Mouse (Mus musculus): ENCODE data around the gene Arr3. TPM values are rescaled to one million over a fixed set of nuclear protein-coding genes. Genes with fewer than 3 reads are reported as not detected.

Gene Arr3
- not detected in 2 replicates for polyA plus RNA-seq (2011; ENCODE audit: insufficient read length, low read depth, missing spikeins)

DNA sequence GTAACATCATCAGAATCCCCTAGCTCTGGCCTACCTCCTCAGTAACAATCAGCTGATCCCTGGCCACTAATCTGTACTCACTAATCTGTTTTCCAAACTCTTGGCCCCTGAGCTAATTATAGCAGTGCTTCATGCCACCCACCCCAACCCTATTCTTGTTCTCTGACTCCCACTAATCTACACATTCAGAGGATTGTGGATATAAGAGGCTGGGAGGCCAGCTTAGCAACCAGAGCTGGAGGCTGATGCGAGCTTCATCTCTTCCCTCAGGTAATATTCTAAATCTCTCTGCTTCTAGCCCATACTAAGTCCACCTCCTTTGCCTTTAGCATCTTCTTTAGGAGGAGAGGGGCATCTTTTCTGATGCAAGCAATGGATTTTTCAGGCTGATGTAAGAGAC, at the start of gene Arr3:
Gene Arr3 (plus strand): TSS at position 184 of the 400 bp plus-strand sequence.
- no peak within 1 kb of the TSS for H3K4me3 ChIP-seq (ENCODE audit: insufficient read depth, low read length)
- H3K27ac ChIP-seq (ENCODE audit: insufficient read depth, low read length) = no peak within 1 kb of the TSS
- H3K4me1 ChIP-seq (ENCODE audit: control insufficient read depth, insufficient read depth, low read length) = no peaks in the 10 kb centered on the region
- no peak for TF ChIP-seq CTCF (IDR thresholded peaks at IDR 0.05; ENCODE audit: borderline replicate concordance, insufficient read depth, low read length)
- no peak for TF ChIP-seq POLR2A (IDR thresholded peaks at IDR 0.05; ENCODE audit: low read depth, low read length)

DNA sequence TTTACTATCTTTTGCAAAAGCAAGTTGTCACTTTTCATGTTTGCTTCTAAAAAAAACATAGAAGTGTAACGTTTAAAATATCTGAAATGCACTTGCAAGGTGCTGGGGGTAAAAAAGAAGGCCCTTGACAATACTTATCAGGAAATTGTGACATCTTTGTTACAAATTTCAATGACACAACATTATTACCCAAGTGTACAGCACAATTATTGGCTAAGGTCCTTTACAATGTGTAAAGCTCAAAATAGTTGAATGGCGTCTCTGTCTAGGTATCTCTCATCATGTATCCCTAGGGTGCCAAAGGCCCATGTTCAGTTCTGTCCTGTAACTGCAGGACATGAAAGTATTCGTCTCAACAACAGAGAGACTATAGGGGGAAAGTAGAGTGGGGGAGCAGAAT, 49.3 kb upstream of the Arr3 start:
- no peak for TF ChIP-seq CTCF (IDR thresholded peaks at IDR 0.05; ENCODE audit: borderline replicate concordance, insufficient read depth, low read length)
- TF ChIP-seq POLR2A (IDR thresholded peaks at IDR 0.05; ENCODE audit: low read depth, low read length) = no peak
- no peak overlapping the region for H3K27ac ChIP-seq (ENCODE audit: insufficient read depth, low read length)
- H3K4me1 ChIP-seq (ENCODE audit: control insufficient read depth, insufficient read depth, low read length) = no peaks in the 10 kb centered on the region

GRCm38 (mm10) chrX:100565696-100566095, 39.6 kb upstream of the Arr3 start:
- TF ChIP-seq POLR2A (IDR thresholded peaks at IDR 0.05; ENCODE audit: low read depth, low read length) = no peak
- Histone ChIP-seq H3K27ac (ENCODE audit: insufficient read depth, low read length) (no peak overlapping the region), H3K4me3 (ENCODE audit: insufficient read depth, low read length) (no peak overlapping the region), H3K4me1 (ENCODE audit: control insufficient read depth, insufficient read depth, low read length) (no peaks in the 10 kb centered on the region)

More for the DNA sequence above, 49.3 kb upstream of the Arr3 start:
- no peak overlapping the region for H3K4me3 ChIP-seq (ENCODE audit: insufficient read depth, low read length)

DNA sequence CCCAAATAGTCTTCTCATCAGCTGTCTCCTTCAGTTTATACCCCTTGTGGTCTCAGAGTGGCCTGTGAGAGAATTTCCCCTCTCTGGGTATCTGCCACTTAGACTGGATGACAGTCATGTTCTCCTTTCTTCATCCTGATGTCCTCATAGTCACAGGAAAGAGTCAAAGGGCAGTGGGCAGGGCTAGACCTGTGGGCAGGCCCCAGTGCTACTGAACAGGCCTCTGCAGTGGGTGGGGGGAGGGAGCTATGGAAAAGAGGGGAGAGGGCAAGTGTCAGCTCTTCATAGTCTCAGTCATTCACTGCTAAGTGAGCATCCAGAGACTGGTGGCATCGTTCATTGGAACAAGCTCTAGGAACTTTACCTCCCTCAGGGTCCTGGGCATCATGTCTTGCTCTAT, 33.3 kb upstream of the Arr3 start, which contains the start of gene Awat1:
Gene Awat1 (plus strand): TSS at position 301 of the 400 bp plus-strand sequence.
- H3K27ac ChIP-seq (ENCODE audit: insufficient read depth, low read length) = no peak within 1 kb of the TSS
- no peaks in the 10 kb centered on the region for H3K4me1 ChIP-seq (ENCODE audit: control insufficient read depth, insufficient read depth, low read length)
- no peak within 1 kb of the TSS for H3K4me3 ChIP-seq (ENCODE audit: insufficient read depth, low read length)
- TF ChIP-seq CTCF (IDR thresholded peaks at IDR 0.05; ENCODE audit: borderline replicate concordance, insufficient read depth, low read length) (no peak), POLR2A (IDR thresholded peaks at IDR 0.05; ENCODE audit: low read depth, low read length) (no peak)

- TF ChIP-seq POLR2A (IDR thresholded peaks at IDR 0.05; ENCODE audit: low read depth, low read length) (no peak), CTCF (IDR thresholded peaks at IDR 0.05; ENCODE audit: borderline replicate concordance, insufficient read depth, low read length) (no peak)
- no peaks in the 10 kb centered on the region for H3K4me1 ChIP-seq (ENCODE audit: control insufficient read depth, insufficient read depth, low read length)
- no peak within 1 kb of the TSS for H3K27ac ChIP-seq (ENCODE audit: insufficient read depth, low read length)
- H3K4me3 ChIP-seq (ENCODE audit: insufficient read depth, low read length) = no peak within 1 kb of the TSS
Measured at GRCm38 (mm10) chrX:100594791-100595190, 10.5 kb upstream of the Arr3 start, which contains the start of gene P2ry4. Gene P2ry4 (minus strand): TSS chrX:100594869.

- Histone ChIP-seq H3K27ac (ENCODE audit: insufficient read depth, low read length) (no peak overlapping the region), H3K4me3 (ENCODE audit: insufficient read depth, low read length) (no peak overlapping the region), H3K4me1 (ENCODE audit: control insufficient read depth, insufficient read depth, low read length) (no peaks in the 10 kb centered on the region)
- TF ChIP-seq POLR2A (IDR thresholded peaks at IDR 0.05; ENCODE audit: low read depth, low read length) = no peak
- TF ChIP-seq CTCF (IDR thresholded peaks at IDR 0.05; ENCODE audit: borderline replicate concordance, insufficient read depth, low read length) = peak; percentile 31; the same call in 1 of the 2 replicates
Measured at GRCm38 (mm10) chrX:100597439-100597838, 7.9 kb upstream of the Arr3 start.

GRCm38 (mm10) chrX:100599755-100600154, 5.5 kb upstream of the Arr3 start:
- Histone ChIP-seq H3K4me3 (ENCODE audit: insufficient read depth, low read length) (no peak overlapping the region), H3K4me1 (ENCODE audit: control insufficient read depth, insufficient read depth, low read length) (no peaks in the 10 kb centered on the region), H3K27ac (ENCODE audit: insufficient read depth, low read length) (no peak overlapping the region)
- TF ChIP-seq POLR2A (IDR thresholded peaks at IDR 0.05; ENCODE audit: low read depth, low read length) (no peak), CTCF (IDR thresholded peaks at IDR 0.05; ENCODE audit: borderline replicate concordance, insufficient read depth, low read length) (no peak)

GRCm38 (mm10) chrX:100618488-100618887, 13.2 kb downstream of the Arr3 start:
- Histone ChIP-seq H3K4me3 (ENCODE audit: insufficient read depth, low read length) (no peak overlapping the region), H3K4me1 (ENCODE audit: control insufficient read depth, insufficient read depth, low read length) (no peaks in the 10 kb centered on the region), H3K27ac (ENCODE audit: insufficient read depth, low read length) (no peak overlapping the region)
- TF ChIP-seq POLR2A (IDR thresholded peaks at IDR 0.05; ENCODE audit: low read depth, low read length) = no peak
- TF ChIP-seq CTCF (IDR thresholded peaks at IDR 0.05; ENCODE audit: borderline replicate concordance, insufficient read depth, low read length) = no peak

DNA sequence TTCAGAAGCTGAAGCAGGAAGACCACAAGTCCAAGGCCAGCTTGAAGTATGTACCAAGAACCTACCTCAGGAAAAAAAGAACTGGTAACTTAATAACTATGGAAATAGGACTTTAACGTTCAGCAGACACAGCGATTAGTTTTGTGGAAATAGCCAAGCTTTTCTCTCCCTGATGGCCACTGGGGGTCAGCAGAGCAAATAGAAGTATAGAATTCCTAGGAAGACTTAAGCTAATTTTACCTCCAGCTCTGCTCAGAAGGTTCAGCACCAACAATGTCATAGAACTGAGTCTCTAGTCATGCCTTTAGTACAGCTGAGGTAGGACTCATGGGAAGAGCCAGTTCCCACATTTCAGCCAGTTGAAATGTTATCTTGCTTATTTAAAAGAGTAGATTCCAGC, 16.1 kb downstream of the Arr3 start:
- Histone ChIP-seq H3K4me1 (ENCODE audit: control insufficient read depth, insufficient read depth, low read length) (no peaks in the 10 kb centered on the region), H3K4me3 (ENCODE audit: insufficient read depth, low read length) (no peak overlapping the region), H3K27ac (ENCODE audit: insufficient read depth, low read length) (no peak overlapping the region)
- TF ChIP-seq POLR2A (IDR thresholded peaks at IDR 0.05; ENCODE audit: low read depth, low read length) (no peak), CTCF (IDR thresholded peaks at IDR 0.05; ENCODE audit: borderline replicate concordance, insufficient read depth, low read length) (no peak)

GRCm38 (mm10) chrX:100624242-100624641, 18.9 kb downstream of the Arr3 start:
- TF ChIP-seq POLR2A (IDR thresholded peaks at IDR 0.05; ENCODE audit: low read depth, low read length) = no peak
- TF ChIP-seq CTCF (IDR thresholded peaks at IDR 0.05; ENCODE audit: borderline replicate concordance, insufficient read depth, low read length) = no peak
- Histone ChIP-seq H3K4me1 (ENCODE audit: control insufficient read depth, insufficient read depth, low read length) (no peaks in the 10 kb centered on the region), H3K27ac (ENCODE audit: insufficient read depth, low read length) (no peak overlapping the region), H3K4me3 (ENCODE audit: insufficient read depth, low read length) (no peak overlapping the region)

- Histone ChIP-seq H3K27ac (ENCODE audit: insufficient read depth, low read length) (peak overlapping the region; percentile 69; the same call in 1 of the 2 replicates), H3K4me3 (ENCODE audit: insufficient read depth, low read length) (peak overlapping the region; percentile 83), H3K4me1 (ENCODE audit: control insufficient read depth, insufficient read depth, low read length) (no peaks in the 10 kb centered on the region)
- no peak for TF ChIP-seq POLR2A (IDR thresholded peaks at IDR 0.05; ENCODE audit: low read depth, low read length)
- TF ChIP-seq CTCF (IDR thresholded peaks at IDR 0.05; ENCODE audit: borderline replicate concordance, insufficient read depth, low read length) = no peak
Measured at GRCm38 (mm10) chrX:100625146-100625545, 19.8 kb downstream of the Arr3 start.
